Mouse (Mus musculus) kidney, embryonic 15.5 days (tissue): ENCODE measurements around the gene Nxpe5. TPM values are rescaled to one million over a fixed set of nuclear protein-coding genes. Genes with fewer than 3 reads are reported as not detected.

ENCODE experiments used
- ATAC-seq: fragments of 200-750 bp; cut with Nextera tagmentation; replicated peaks from 2 replicates; pipeline ENCODE4 v1.8.0; 2017; ENCODE audit warnings: moderate TSS enrichment; ENCODE audit not compliant: low FRiP score
- H3K27ac ChIP-seq: fragments of 300-500 bp; sonication (generic); 2 replicates; pipeline ENCODE4 v1.5.1; 2015; ENCODE audit warnings: mild to moderate bottlenecking, inconsistent platforms
- H3K27me3 ChIP-seq: fragments of 300-500 bp; sonication (generic); 2 replicates; pipeline ENCODE4 v1.6.1; 2015; ENCODE audit warnings: inconsistent platforms
- H3K36me3 ChIP-seq: fragments of 300-500 bp; sonication (generic); 2 replicates; pipeline ENCODE4 v1.6.1; 2015; ENCODE audit warnings: inconsistent platforms
- H3K4me1 ChIP-seq: fragments of 300-500 bp; sonication (generic); 2 replicates; pipeline ENCODE4 v1.6.1; 2015; ENCODE audit warnings: inconsistent platforms
- H3K4me2 ChIP-seq: fragments of 300-500 bp; sonication (generic); 2 replicates; pipeline ENCODE4 v1.6.1; 2015; ENCODE audit warnings: moderate library complexity, mild to moderate bottlenecking, inconsistent platforms
- H3K4me3 ChIP-seq: fragments of 300-500 bp; sonication (generic); replicated peaks from 2 replicates; pipeline ENCODE4 v1.5.1; 2015; ENCODE audit warnings: mild to moderate bottlenecking, inconsistent platforms
- H3K9ac ChIP-seq: fragments of 300-500 bp; sonication (generic); 2 replicates; pipeline ENCODE4 v1.6.1; 2015; ENCODE audit warnings: mild to moderate bottlenecking, inconsistent platforms
- H3K9me3 ChIP-seq: fragments of 300-500 bp; sonication (generic); replicated peaks from 2 replicates; pipeline ENCODE4 v1.6.1; 2016; ENCODE audit warnings: inconsistent platforms
- WGBS: fragments of 180-500 bp; shearing (Covaris S2); methylation state at CpG from one replicate; pipeline ENCODE4 v1.1.7; 2015; ENCODE audit warnings: mixed read lengths; 5-methylcytosine and 5-hydroxymethylcytosine counted together
- polyA plus RNA-seq: library from polyadenylated mRNA; unstranded; fragments of >200 nt; fragmentation: Nextera tagmentation; extraction: Ambion mirVana; gene quantifications from 2 replicates; pipeline ENCODE4 v1.2.1, GENCODE M21; 2015

The Nxpe5 gene
- polyA plus RNA-seq, 1 experiment from 2014 or later = not detected

DNA sequence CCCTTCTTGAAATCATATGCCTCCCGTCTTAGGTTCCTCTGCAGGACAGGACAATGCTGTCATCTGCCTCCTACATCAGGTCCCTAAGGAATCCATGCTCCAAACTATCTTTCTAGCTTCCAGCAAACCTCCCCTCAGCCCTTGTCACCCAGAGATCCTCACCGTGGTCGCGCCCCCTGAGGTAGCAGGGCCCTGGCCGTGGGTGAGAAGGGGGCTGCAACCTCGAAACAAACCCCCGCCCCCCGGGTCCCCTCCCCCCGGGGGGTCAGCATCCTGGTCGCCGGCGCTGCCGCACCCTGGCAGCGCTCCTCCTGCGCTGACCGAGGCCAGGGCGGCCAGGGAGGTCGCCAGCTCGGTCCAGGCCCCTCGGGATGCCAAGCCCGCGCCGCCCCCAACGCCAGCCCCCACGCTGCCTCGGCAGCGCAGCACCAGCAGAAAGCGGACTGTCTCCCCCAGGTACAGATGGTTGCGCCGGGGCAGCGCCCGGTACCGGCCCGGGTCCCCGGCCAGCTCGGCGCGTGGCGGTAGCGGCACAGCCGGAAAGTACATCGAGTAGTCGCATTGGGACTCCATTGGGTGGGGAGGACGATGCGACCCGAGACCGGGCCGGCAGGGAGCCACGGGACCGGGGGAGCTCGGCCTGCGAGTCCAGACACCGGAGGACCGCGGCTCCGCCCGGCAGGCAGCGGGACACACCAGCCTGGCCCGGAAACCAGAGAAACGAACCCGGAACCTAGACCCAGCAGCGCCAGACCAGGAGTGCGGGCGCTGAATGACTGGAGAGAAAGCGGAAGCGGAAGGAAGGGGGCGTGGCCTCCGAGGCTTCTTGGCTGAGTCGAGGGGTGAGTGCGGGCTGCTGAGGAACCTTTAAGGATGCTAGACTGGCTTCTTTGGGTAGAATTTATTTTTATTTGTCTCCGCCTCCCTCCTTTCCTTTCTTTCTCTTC lies 37.8 kb downstream of the Nxpe5 start, which contains the start of gene BC037034:
BC037034 (minus strand) TSS at position 774 of the 947 bp plus-strand sequence.
- WGBS = under 1% methylated on average over 64 of the region's 71 CpGs
- H3K9me3 ChIP-seq = no peaks in the 10 kb centered on the region
- H3K27me3 ChIP-seq = no peaks in the 10 kb centered on the region
- H3K4me2 ChIP-seq = peak within 1 kb of the TSS; percentile 85
- H3K4me1 ChIP-seq = peaks cover 37% of the 10 kb centered on the region
- peak within 1 kb of the TSS; percentile 82 for H3K27ac ChIP-seq
- peak within 1 kb of the TSS; percentile 92 for H3K9ac ChIP-seq
- H3K4me3 ChIP-seq = peak within 1 kb of the TSS; percentile 79
- peaks cover 51% of the 10 kb centered on the region for H3K36me3 ChIP-seq
- peak; percentile 92 for ATAC-seq

DNA sequence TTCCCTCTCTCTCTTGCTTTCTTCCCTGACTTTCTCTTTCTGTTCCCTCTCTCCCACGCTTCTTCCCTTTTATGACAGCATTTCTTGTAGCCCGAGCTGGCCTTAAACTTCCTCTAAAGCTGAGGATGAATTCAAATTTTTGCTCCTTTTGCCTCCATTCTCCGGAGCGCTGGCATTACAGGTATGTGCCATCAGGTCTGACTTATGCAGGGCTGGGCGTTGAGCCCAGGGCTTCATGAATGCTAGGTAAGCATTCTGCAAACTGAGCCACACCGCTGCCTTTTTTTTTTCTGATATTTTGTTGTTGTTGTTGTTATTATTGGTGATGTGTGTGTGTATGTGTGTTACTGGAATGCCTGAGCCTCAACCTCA lies 38.5 kb downstream of the Nxpe5 start:
- peak overlapping the region; percentile 79 for H3K4me3 ChIP-seq
- no peak for ATAC-seq
- peak overlapping the region; percentile 85 for H3K4me2 ChIP-seq
- peaks cover 31% of the 10 kb centered on the region for H3K4me1 ChIP-seq
- H3K9ac ChIP-seq = peak overlapping the region; percentile 92
- no peaks in the 10 kb centered on the region for H3K9me3 ChIP-seq
- 10% methylated on average over 6 of the region's 6 CpGs for WGBS
- H3K27me3 ChIP-seq = no peaks in the 10 kb centered on the region
- H3K36me3 ChIP-seq = peaks cover 44% of the 10 kb centered on the region
- peak overlapping the region; percentile 82 for H3K27ac ChIP-seq

DNA sequence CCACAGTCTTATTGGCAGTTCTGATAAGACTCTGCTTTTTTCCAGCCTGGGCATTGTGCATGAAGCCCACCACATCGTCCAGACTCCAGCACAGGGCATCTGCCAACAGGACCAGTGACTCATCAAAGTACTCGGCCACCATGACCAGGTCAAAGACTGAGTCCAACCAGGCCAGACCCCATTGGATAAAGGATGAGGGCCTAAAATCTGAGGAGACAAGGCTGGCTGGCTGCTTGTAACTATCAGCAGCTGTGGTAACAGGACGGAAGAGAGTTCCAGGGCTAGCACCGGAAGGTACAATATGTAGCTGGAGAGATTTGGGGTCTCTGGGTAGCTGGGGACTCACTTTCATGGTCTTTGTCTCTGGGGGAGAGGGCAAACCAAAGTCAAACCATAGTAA lies 40.0 kb downstream of the Nxpe5 start:
- no peak overlapping the region for H3K4me2 ChIP-seq
- H3K4me3 ChIP-seq = no peak overlapping the region
- no peak overlapping the region for H3K9ac ChIP-seq
- H3K9me3 ChIP-seq = no peaks in the 10 kb centered on the region
- peaks cover 29% of the 10 kb centered on the region for H3K36me3 ChIP-seq
- no peak overlapping the region for H3K27ac ChIP-seq
- 96% methylated on average over 4 of the region's 4 CpGs for WGBS
- no peak for ATAC-seq
- H3K4me1 ChIP-seq = peaks cover 28% of the 10 kb centered on the region
- no peaks in the 10 kb centered on the region for H3K27me3 ChIP-seq

DNA sequence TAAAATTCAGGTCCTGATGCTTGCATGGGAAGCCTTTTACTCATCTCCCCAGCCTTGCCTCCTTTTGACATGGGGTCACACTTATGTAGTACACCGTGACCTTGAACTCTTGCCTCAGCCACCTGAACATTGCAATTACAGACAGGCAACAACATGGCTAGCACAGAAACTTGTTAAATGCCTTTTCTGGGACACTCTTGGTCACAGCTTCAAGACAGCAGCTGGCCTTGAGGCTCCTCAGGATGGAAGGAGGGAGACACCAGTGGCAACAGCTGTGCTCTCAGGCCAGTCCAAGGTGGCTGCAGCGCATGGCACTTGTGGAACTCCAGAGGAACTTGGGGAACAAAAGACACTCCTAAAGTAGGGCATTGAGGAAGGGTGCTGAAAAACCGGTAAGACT lies 41.4 kb downstream of the Nxpe5 start:
- Histone ChIP-seq H3K4me3 (no peak overlapping the region), H3K36me3 (peaks cover 15% of the 10 kb centered on the region), H3K9me3 (no peaks in the 10 kb centered on the region), H3K4me2 (no peak overlapping the region), H3K27me3 (no peaks in the 10 kb centered on the region), H3K27ac (no peak overlapping the region), H3K4me1 (peaks cover 25% of the 10 kb centered on the region), H3K9ac (no peak overlapping the region)
- WGBS = 89% methylated on average over 3 of the region's 3 CpGs
- ATAC-seq = no peak

DNA sequence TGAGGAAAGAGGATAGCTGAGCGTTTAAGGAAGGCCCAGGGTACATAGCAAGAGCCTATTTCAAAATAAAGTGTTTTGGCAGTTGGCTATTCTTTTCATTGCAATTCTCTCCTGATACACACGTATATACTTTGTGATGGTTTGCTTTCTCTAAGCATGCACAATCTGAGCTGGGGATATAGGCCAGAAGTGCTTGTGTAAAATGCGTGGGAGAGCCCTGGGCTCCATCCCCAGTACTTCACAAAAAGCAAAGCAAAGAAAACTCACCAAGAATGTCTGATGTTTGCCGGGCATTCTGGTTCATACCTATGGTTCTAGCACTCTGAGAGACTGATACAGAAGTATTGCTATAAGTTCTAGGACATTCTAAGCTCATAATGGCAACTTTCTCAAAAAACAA lies 43.3 kb downstream of the Nxpe5 start:
- ATAC-seq = no peak
- Histone ChIP-seq H3K4me2 (no peak overlapping the region), H3K4me3 (no peak overlapping the region), H3K9me3 (no peaks in the 10 kb centered on the region), H3K27ac (no peak overlapping the region), H3K4me1 (peaks cover 25% of the 10 kb centered on the region), H3K36me3 (peaks cover 12% of the 10 kb centered on the region), H3K27me3 (no peaks in the 10 kb centered on the region), H3K9ac (no peak overlapping the region)
- WGBS = 78% methylated on average over 4 of the region's 4 CpGs

DNA sequence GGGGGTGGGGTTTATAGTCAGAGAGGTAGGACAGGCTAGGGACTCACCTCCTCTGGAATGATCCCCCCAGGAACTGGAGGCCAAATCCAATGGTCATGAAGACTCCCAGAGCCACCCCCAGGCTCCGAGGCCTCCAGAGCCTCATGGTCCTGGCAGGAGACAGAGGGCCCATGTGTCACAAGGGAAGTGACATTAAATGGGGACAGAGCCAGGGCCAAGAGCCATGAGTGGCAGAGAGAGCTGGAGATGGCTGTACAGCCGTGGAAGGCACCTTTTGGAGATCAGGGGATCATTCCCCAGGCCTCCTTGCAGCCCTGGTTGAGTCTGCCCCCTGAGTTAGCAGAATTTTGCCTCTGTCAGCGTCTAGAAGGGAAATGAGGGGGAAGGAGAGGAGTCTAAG lies 45.5 kb downstream of the Nxpe5 start:
- H3K27ac ChIP-seq = no peak overlapping the region
- WGBS = 45% methylated on average over 3 of the region's 3 CpGs
- no peaks in the 10 kb centered on the region for H3K9me3 ChIP-seq
- H3K4me1 ChIP-seq = peaks cover 32% of the 10 kb centered on the region
- no peak for ATAC-seq
- peaks cover 9% of the 10 kb centered on the region for H3K36me3 ChIP-seq
- no peak overlapping the region for H3K4me2 ChIP-seq
- no peak overlapping the region for H3K9ac ChIP-seq
- H3K4me3 ChIP-seq = no peak overlapping the region
- H3K27me3 ChIP-seq = no peaks in the 10 kb centered on the region

DNA sequence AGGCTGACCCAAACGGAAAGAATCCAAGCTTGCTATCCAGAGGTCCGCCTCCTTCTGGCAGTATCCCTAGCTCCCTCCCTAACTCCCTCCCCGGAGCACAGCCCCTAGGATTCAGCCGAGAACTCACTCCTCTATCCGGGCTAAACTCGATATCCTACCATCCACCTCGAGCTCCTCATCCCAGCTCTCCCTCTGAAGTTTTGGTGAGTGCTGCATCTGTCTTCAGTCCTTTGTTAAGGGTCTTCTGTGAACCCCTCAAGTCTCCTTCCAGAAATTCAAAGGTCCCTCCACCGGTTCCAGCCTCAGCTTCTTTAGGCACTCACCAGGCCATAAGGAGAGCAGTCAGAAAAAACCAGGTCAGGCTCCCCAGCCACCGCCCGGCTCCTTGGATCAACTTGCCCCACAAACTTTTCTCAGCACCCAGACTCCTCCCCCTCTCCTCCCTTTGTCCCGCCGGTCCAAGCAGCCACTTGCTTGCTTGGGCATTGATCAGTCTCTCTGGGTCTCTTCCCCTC lies 46.8 kb downstream of the Nxpe5 start, which contains the start of gene Gal3st4:
Gal3st4 (minus strand) TSS at position 432 of the 515 bp plus-strand sequence.
- 3% methylated on average over 12 of the region's 12 CpGs for WGBS
- H3K9me3 ChIP-seq = no peaks in the 10 kb centered on the region
- peak within 1 kb of the TSS; percentile 30 for H3K4me3 ChIP-seq
- peak within 1 kb of the TSS; percentile 52 for H3K4me2 ChIP-seq
- H3K9ac ChIP-seq = peak within 1 kb of the TSS; percentile 23
- ATAC-seq = 0 out of 2 replicates have a peak, but pooled peaks have one; percentile 34
- peaks cover 14% of the 10 kb centered on the region for H3K36me3 ChIP-seq
- no peaks in the 10 kb centered on the region for H3K27me3 ChIP-seq
- peak within 1 kb of the TSS; percentile 77 for H3K27ac ChIP-seq
- H3K4me1 ChIP-seq = peaks cover 39% of the 10 kb centered on the region

DNA sequence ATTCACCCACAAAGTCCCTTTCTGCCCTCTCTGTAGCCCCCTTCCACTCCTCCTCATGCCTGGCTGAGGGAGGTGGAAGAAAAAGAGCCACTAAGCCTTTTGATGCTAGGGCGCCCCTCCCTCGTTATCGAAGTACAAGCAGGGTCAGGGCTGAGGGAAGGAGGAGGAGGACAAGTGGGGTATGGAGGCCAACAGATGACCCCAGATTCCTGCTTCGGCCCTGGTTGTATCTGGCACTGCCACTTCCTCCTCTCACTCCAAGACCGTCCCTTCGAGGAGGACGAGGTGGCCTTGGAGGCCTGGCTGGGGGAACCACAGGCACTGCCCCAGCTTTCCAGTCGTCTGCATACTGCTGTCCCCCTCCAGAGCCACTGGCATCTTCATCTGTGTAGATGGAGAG lies 48.5 kb downstream of the Nxpe5 start:
- H3K9me3 ChIP-seq = no peaks in the 10 kb centered on the region

DNA sequence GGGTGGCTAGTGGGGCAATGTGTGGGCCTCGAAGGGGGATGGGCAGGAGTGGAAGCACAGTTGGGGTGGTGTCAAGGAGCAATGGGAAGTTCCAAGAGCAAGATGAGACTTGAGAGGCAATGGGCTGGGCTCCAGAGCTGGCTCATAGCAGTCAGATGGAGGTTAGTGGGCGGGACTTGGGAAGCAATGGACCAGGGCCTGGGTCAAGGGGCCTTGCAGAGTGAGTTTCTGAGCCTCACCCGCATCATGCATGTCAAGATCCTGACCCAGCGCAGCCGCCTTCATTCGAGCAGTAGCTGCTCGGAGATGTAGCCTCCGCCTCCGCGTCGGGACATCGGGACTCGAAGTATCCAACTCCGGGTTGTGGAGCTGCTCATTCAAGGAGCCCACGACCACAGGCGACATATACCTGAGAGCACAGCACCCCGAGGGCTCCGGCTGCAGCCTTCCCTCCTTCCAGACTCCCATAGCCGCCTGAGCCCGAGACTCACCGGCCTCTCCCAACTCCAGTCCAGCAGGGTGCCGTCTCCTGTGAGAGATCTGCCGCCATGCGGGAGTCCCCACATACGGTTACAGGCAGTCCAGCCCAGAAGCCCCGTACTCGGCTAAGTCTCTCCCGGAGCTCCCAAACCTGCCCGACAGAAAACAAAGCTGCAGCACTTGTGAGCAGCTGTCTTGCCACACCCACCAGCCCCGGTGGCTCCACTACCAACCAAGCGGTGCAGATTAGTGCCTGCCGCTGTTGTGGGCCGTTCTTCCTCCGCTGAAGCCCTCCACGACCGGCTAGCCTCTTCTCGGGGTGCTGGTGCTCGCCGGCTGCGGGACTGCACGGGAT lies 49.7 kb downstream of the Nxpe5 start:
- Histone ChIP-seq H3K4me2 (peak overlapping the region; percentile 59), H3K4me3 (peak overlapping the region; percentile 24), H3K4me1 (peaks cover 59% of the 10 kb centered on the region), H3K27me3 (no peaks in the 10 kb centered on the region), H3K27ac (peak overlapping the region; percentile 59), H3K9me3 (peaks cover 2% of the 10 kb centered on the region; the same call in 1 of the 2 replicates), H3K36me3 (peaks cover 17% of the 10 kb centered on the region), H3K9ac (peak overlapping the region; percentile 42)
- ATAC-seq = 0 out of 2 replicates have a peak, but pooled peaks have one; percentile 10
- WGBS = 21% methylated on average over 41 of the region's 41 CpGs

More for the DNA sequence above, 48.5 kb downstream of the Nxpe5 start:
- Histone ChIP-seq H3K4me2 (no peak overlapping the region), H3K27me3 (no peaks in the 10 kb centered on the region), H3K4me1 (peaks cover 52% of the 10 kb centered on the region), H3K9ac (no peak overlapping the region), H3K36me3 (peaks cover 17% of the 10 kb centered on the region), H3K4me3 (no peak overlapping the region), H3K27ac (no peak overlapping the region)
- 72% methylated on average over 8 of the region's 8 CpGs for WGBS
- ATAC-seq = no peak

DNA sequence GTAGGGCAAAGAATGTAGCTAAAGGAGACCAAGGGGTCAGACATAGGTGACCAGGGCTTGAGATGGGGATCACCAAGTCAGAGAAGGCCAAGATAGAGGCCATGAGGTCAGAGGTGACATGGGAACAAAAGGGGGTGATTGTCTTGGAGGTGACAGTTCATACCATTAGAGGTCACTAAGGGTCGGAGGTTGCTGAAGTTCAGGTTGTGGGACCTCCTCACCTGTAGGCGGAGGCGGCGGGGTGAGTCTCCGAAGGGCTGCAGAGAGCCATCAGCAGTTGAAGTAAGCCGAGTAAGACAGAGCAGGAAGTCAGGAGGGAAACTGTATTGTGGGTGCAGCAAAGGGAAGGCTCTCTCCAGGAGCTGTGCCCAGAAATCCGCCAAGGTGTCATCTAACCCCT lies 52.3 kb downstream of the Nxpe5 start:
- Histone ChIP-seq H3K4me1 (peaks cover 44% of the 10 kb centered on the region), H3K27ac (no peak overlapping the region), H3K9me3 (peaks cover 7% of the 10 kb centered on the region; the same call in 1 of the 2 replicates), H3K36me3 (peaks cover 17% of the 10 kb centered on the region), H3K4me2 (peak overlapping the region; percentile 84), H3K27me3 (peaks cover 7% of the 10 kb centered on the region; the same call in 1 of the 2 replicates), H3K4me3 (peak overlapping the region; percentile 80; the same call in 1 of the 2 replicates), H3K9ac (no peak overlapping the region)
- WGBS = 87% methylated on average over 7 of the region's 7 CpGs
- ATAC-seq = no peak

DNA sequence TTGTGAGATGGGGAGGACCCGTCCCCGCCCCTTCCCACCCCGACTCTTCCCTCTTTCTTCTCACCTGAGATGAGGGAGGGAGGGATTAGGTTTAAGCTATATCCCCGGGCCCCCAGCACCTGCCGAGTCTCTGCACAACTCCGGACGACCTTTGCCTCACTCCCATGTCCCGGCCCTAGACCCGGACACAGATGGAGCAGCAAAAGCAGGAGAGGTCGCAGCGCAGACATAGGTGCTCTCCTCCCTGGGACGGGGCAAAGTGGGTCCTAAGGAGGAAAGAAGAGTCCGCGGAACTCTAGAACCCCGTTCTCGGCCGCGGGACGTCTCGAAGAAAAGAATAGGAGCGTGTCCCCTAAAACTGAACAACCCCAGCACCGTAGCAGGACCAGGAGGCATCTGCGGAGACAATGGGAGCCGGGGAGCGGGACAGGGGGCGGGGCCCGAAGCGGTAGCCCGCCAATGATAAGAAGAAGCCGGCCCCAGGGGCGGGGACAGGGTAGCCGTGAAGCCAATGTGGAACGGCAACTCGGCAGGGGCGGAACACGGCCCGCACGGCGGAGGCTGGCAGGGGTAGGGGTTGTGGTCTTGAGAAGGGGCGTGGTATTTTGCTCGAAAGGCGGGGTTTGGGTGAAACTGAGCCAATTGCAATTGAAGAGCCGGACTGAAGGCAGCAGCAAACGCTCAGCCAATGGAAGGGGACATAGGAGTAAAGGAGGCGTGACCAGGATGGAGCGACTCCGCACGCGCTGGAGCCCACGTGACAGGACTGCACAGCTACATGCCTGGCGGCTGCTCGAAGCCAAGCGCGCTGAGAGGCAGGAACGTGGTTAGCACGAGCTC lies 54.1 kb downstream of the Nxpe5 start, which contains the start of the genes Gm43720, Gpc2 and Stag3:
Gm43720 (minus strand) TSS at position 374 of the 840 bp plus-strand sequence.
Gpc2 (minus strand) TSS at position 421 of the 840 bp plus-strand sequence.
Stag3 (plus strand) TSS at position 656 of the 840 bp plus-strand sequence.
- under 1% methylated on average over 55 of the region's 56 CpGs for WGBS

More for the DNA sequence above, 54.1 kb downstream of the Nxpe5 start, which contains the start of the genes Gm43720, Gpc2 and Stag3:
- H3K36me3 ChIP-seq = peaks cover 14% of the 10 kb centered on the region
- H3K4me1 ChIP-seq = peaks cover 41% of the 10 kb centered on the region
- H3K9ac ChIP-seq = peak within 1 kb of the TSS; percentile 87
- H3K27ac ChIP-seq = peak within 1 kb of the TSS; percentile 66; the same call in 1 of the 2 replicates
- H3K4me3 ChIP-seq = peak within 1 kb of the TSS; percentile 80
- peaks cover 7% of the 10 kb centered on the region; the same call in 1 of the 2 replicates for H3K27me3 ChIP-seq
- H3K4me2 ChIP-seq = peak within 1 kb of the TSS; percentile 84
- H3K9me3 ChIP-seq = peaks cover 7% of the 10 kb centered on the region; the same call in 1 of the 2 replicates
- peak; percentile 99 for ATAC-seq
